Mouse (Mus musculus) frontal cortex, adult 2 months (tissue): ENCODE data around the gene Rp2. TPM values are rescaled to one million over a fixed set of nuclear protein-coding genes. Genes with fewer than 3 reads are reported as not detected.

ENCODE experiments used
- DNase-seq, 2 experiments: peaks; one replicate each; pipeline ENCODE4 v3.0.0; 2022; ENCODE audit warnings: low spot score in 1 of 2; ENCODE audit errors: extremely low spot score in 1 of 2
- polyA plus RNA-seq: library from polyadenylated mRNA; depleted of rRNA; stranded (reverse); fragments of >200 nt; gene quantifications from 2 replicates; pipeline ENCODE4 v1.2.3, GENCODE M21; 2012; rRNA removed

The Rp2 gene
- polyA plus RNA-seq, 1 experiment: 10.0 TPM

GRCm38 (mm10) chrX:20419536-20419935 lies 55.3 kb downstream of the Rp2 start:
- DNase-seq: no peak

- DNase-seq: peak in 1 of 2 experiments; percentile 60
Observed at GRCm38 (mm10) chrX:20425140-20425838, 61.0 kb downstream of the Rp2 start, which contains the start of gene Jade3. Jade3 (plus strand) TSS chrX:20425688.

- peak in 1 of 2 experiments; percentile 8 for DNase-seq
Observed at GRCm38 (mm10) chrX:20425839-20426449, 61.7 kb downstream of the Rp2 start.

Other genes with a start within 250 kb of the Rp2 start
- 12.1 and 13.8 TPM in 2 replicates for gene Slc9a7, start 72.7 kb upstream of the Rp2 start, polyA plus RNA-seq
- 5.4 and 6.4 TPM in 2 replicates for gene Jade3, start 61.2 kb downstream of the Rp2 start, polyA plus RNA-seq
- gene Rgn, start 185.3 kb downstream of the Rp2 start, polyA plus RNA-seq: 0.15 and 0.26 TPM in 2 replicates